Mouse (Mus musculus): Measurements from ENCODE around the gene Tecta.

DNA sequence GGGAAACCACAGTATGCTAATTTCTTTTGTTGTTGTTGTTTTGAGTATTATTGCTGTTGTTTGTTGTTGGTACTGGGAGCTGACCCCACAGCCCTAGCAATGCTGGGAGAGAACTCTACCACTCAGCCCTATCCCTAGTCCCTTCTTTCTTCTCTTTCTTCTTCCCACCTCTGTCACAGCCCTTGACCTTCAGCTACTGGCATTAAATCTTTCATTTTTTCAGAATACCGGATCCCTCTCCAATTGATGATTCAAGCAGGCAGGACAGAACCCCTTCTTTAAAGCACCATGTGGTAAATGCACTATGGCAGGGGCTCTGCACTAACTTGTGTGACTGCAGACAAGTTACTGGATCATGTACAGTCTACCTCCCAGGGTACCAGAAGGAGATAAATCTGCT lies 63.2 kb downstream of the Tecta start:
- TF ChIP-seq TAL1 (IDR thresholded peaks at IDR 0.05; ENCODE audit: low read length) (no peak), GATA1 (IDR thresholded peaks at IDR 0.05; ENCODE audit: low read length) (no peak)

Measured in erythroblast, embryonic 14.5 days (primary cell).